Mouse (Mus musculus): ENCODE measurements at regions not wholly inside any gene's neighbourhood (a gene's known extent, or its start where the extent isn't known, plus 50 kb on each side); places are given as distances from the start of the nearest gene placed in this dataset.

DNA sequence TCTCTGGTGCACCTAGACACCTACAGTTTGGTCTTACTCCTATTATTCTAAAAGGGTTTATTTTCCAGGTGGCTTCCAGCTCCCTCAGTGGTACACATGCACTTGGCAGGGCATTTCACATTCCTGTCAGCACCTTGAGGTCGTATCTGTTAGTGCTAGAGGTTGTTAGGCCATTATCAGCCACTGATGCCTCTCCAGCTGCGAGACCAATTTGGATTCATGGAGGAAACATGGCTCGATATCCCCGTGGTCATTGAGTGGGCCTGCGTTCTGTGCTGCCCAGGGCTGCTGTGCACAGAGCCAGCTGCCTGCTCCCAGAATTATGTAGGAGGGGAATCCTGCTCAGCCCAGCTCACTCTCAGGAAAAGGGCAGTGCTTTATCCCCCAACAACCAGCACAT, 60.1 kb upstream of the Irx1 start:
- Histone ChIP-seq H3K4me3 (ENCODE audit: low read depth, low read length) (no peak overlapping the region), H3K27me3 (ENCODE audit: control insufficient read depth, insufficient read depth, low read length) (no peaks in the 10 kb centered on the region), H3K9me3 (ENCODE audit: control insufficient read depth, low read length) (no peaks in the 10 kb centered on the region), H3K36me3 (ENCODE audit: control insufficient read depth, insufficient read depth, low read length) (no peaks in the 10 kb centered on the region), H3K4me2 (replicated peaks; ENCODE audit: low read depth) (no peak overlapping the region), H3K4me1 (replicated peaks; ENCODE audit: control insufficient read depth, insufficient read depth) (no peaks in the 10 kb centered on the region), H3K9ac (ENCODE audit: low read length) (no peak overlapping the region), H3K27ac (replicated peaks) (no peak overlapping the region)
- 44% methylated on average over 5 of the region's 5 CpGs for WGBS
- DNase-seq (ENCODE audit: low spot score) (no peak), ATAC-seq (ENCODE audit: low FRiP score, low TSS enrichment) (no peak)
- TF ChIP-seq EP300 (optimal IDR thresholded peaks at IDR 0.05) (no peak), CTCF (IDR thresholded peaks at IDR 0.05; ENCODE audit: low read depth) (no peak)

DNA sequence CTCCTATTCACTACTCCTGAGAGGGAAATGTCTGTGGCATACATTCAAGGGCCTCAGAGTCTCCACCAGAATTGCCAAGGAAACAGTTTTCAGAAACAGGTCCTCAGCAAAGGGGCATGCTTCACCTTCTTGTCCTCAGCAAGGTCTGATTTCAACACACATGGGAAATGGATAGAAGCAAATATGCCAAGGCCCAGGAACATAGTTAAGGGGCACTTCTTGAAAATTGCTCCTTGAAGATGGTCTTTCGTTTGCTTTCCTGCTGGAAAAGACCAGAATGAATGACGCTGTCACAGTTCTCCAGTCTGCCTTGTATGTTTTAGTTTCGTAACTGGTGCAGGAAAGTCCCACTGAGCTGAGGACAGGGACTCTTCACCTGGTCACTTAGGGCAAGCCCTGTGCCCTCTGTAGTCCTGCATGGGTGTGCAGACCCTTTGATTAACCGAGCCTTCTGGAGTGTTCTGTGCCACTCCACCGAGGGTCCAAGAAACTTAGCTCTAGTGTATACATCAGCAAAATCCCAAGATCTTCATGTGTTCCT, 80.5 kb upstream of the Irx1 start:
- no peak overlapping the region for H3K27ac ChIP-seq (replicated peaks)
- H3K4me2 ChIP-seq (replicated peaks; ENCODE audit: low read depth), result no peak overlapping the region
- 83% methylated on average over 5 of the region's 5 CpGs for WGBS
- H3K9ac ChIP-seq (ENCODE audit: low read length), result no peak overlapping the region
- H3K9me3 ChIP-seq (ENCODE audit: control insufficient read depth, low read length), result no peaks in the 10 kb centered on the region
- ATAC-seq (ENCODE audit: low FRiP score, low TSS enrichment) (no peak), DNase-seq (ENCODE audit: low spot score) (no peak)
- no peak for TF ChIP-seq CTCF (IDR thresholded peaks at IDR 0.05; ENCODE audit: low read depth)
- no peak for TF ChIP-seq EP300 (optimal IDR thresholded peaks at IDR 0.05)
- no peaks in the 10 kb centered on the region for H3K27me3 ChIP-seq (ENCODE audit: control insufficient read depth, insufficient read depth, low read length)
- no peaks in the 10 kb centered on the region for H3K36me3 ChIP-seq (ENCODE audit: control insufficient read depth, insufficient read depth, low read length)
- no peak overlapping the region for H3K4me3 ChIP-seq (ENCODE audit: low read depth, low read length)
- H3K4me1 ChIP-seq (replicated peaks; ENCODE audit: control insufficient read depth, insufficient read depth), result no peaks in the 10 kb centered on the region

GRCm38 (mm10) chr13:72056469-72056868, 92.9 kb upstream of the Irx1 start:
- Histone ChIP-seq H3K4me3 (ENCODE audit: low read depth, low read length) (no peak overlapping the region), H3K36me3 (ENCODE audit: control insufficient read depth, insufficient read depth, low read length) (no peaks in the 10 kb centered on the region), H3K9me3 (ENCODE audit: control insufficient read depth, low read length) (no peaks in the 10 kb centered on the region), H3K4me1 (replicated peaks; ENCODE audit: control insufficient read depth, insufficient read depth) (no peaks in the 10 kb centered on the region), H3K9ac (ENCODE audit: low read length) (no peak overlapping the region), H3K27me3 (ENCODE audit: control insufficient read depth, insufficient read depth, low read length) (no peaks in the 10 kb centered on the region), H3K4me2 (replicated peaks; ENCODE audit: low read depth) (no peak overlapping the region), H3K27ac (replicated peaks) (no peak overlapping the region)
- no peak for DNase-seq (ENCODE audit: low spot score)
- WGBS, result 93% methylated on average over 3 of the region's 3 CpGs
- TF ChIP-seq CTCF (IDR thresholded peaks at IDR 0.05; ENCODE audit: low read depth), result no peak
- TF ChIP-seq EP300 (optimal IDR thresholded peaks at IDR 0.05), result no peak
- ATAC-seq (ENCODE audit: low FRiP score, low TSS enrichment), result no peak

DNA sequence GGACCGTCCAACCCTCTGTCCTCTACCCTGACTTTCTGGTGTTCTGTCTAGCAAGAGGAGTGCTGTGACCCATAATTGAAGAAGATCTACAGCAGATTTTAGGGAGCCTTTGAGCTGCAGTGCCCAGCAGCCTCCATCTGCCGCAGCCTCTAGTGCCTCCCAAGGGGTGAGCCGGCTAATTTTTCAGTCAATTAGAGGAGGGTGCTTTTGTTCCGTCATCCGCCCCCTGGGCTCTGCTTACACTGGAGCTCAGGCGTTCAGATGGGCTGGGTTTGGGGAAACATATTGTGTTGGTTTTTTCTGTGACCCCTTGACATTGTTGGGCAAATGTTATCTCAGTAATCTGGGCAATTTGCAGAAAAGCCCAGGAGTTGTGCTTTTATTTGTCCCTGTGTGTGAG, 98.1 kb upstream of the Irx1 start:
- H3K27ac ChIP-seq (replicated peaks), result no peak overlapping the region
- no peaks in the 10 kb centered on the region for H3K9me3 ChIP-seq (ENCODE audit: control insufficient read depth, low read length)
- TF ChIP-seq EP300 (optimal IDR thresholded peaks at IDR 0.05) (no peak), CTCF (IDR thresholded peaks at IDR 0.05; ENCODE audit: low read depth) (no peak)
- no peak overlapping the region for H3K4me2 ChIP-seq (replicated peaks; ENCODE audit: low read depth)
- DNase-seq (ENCODE audit: low spot score), result no peak
- H3K36me3 ChIP-seq (ENCODE audit: control insufficient read depth, insufficient read depth, low read length), result no peaks in the 10 kb centered on the region
- H3K9ac ChIP-seq (ENCODE audit: low read length), result no peak overlapping the region
- H3K4me1 ChIP-seq (replicated peaks; ENCODE audit: control insufficient read depth, insufficient read depth), result no peaks in the 10 kb centered on the region
- no peak for ATAC-seq (ENCODE audit: low FRiP score, low TSS enrichment)
- H3K4me3 ChIP-seq (ENCODE audit: low read depth, low read length), result no peak overlapping the region
- H3K27me3 ChIP-seq (ENCODE audit: control insufficient read depth, insufficient read depth, low read length), result no peaks in the 10 kb centered on the region
- 39% methylated on average over 6 of the region's 6 CpGs for WGBS

GRCm38 (mm10) chr13:72063278-72063761, 99.8 kb upstream of the Irx1 start:
- no peak overlapping the region for H3K9ac ChIP-seq (ENCODE audit: low read length)
- no peak overlapping the region for H3K4me2 ChIP-seq (replicated peaks; ENCODE audit: low read depth)
- H3K27ac ChIP-seq (replicated peaks), result no peak overlapping the region
- no peaks in the 10 kb centered on the region for H3K4me1 ChIP-seq (replicated peaks; ENCODE audit: control insufficient read depth, insufficient read depth)
- no peak for DNase-seq (ENCODE audit: low spot score)
- H3K27me3 ChIP-seq (ENCODE audit: control insufficient read depth, insufficient read depth, low read length), result no peaks in the 10 kb centered on the region
- H3K4me3 ChIP-seq (ENCODE audit: low read depth, low read length), result no peak overlapping the region
- WGBS, result 66% methylated on average over 5 of the region's 5 CpGs
- no peak for ATAC-seq (ENCODE audit: low FRiP score, low TSS enrichment)
- no peaks in the 10 kb centered on the region for H3K9me3 ChIP-seq (ENCODE audit: control insufficient read depth, low read length)
- H3K36me3 ChIP-seq (ENCODE audit: control insufficient read depth, insufficient read depth, low read length), result no peaks in the 10 kb centered on the region
- no peak for TF ChIP-seq CTCF (IDR thresholded peaks at IDR 0.05; ENCODE audit: low read depth)
- TF ChIP-seq EP300 (optimal IDR thresholded peaks at IDR 0.05), result no peak

DNA sequence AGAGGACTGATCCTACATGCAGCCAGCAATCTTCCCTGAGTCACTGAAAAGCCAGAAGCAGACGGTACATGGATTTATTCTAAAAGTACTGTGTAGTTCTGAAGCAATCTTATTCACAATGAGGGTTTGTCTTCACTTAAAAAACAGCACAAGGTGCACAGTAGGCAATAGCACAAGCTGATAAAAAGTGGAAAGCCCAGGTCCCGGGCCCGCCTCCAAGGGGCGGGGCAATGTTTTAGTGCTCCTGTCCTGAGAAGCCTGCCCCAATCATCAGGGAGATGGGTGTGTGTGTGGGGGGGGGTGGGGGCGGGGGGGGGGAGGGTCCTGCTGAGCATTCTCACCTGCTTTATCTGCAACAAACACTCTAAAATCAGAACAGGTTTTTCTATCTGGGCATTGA, 133.1 kb upstream of the Irx1 start:
- no peaks in the 10 kb centered on the region for H3K4me1 ChIP-seq (replicated peaks; ENCODE audit: control insufficient read depth, insufficient read depth)
- 34% methylated on average over 4 of the region's 5 CpGs for WGBS
- no peak for TF ChIP-seq EP300 (optimal IDR thresholded peaks at IDR 0.05)
- no peak for TF ChIP-seq CTCF (IDR thresholded peaks at IDR 0.05; ENCODE audit: low read depth)
- H3K4me2 ChIP-seq (replicated peaks; ENCODE audit: low read depth), result no peak overlapping the region
- no peaks in the 10 kb centered on the region for H3K9me3 ChIP-seq (ENCODE audit: control insufficient read depth, low read length)
- H3K9ac ChIP-seq (ENCODE audit: low read length), result no peak overlapping the region
- no peaks in the 10 kb centered on the region for H3K27me3 ChIP-seq (ENCODE audit: control insufficient read depth, insufficient read depth, low read length)
- no peaks in the 10 kb centered on the region for H3K36me3 ChIP-seq (ENCODE audit: control insufficient read depth, insufficient read depth, low read length)
- DNase-seq (ENCODE audit: low spot score) (peak; percentile 18), ATAC-seq (ENCODE audit: low FRiP score, low TSS enrichment) (no peak)
- H3K27ac ChIP-seq (replicated peaks), result no peak overlapping the region
- no peak overlapping the region for H3K4me3 ChIP-seq (ENCODE audit: low read depth, low read length)

Measured in stomach, postnatal 0 days (tissue).